Mouse (Mus musculus) neural tube, embryonic 12.5 days (tissue): ENCODE results near the gene Arhgap35. TPM values are rescaled to one million over a fixed set of nuclear protein-coding genes. Genes with fewer than 3 reads are reported as not detected.

Experiments used
- ATAC-seq: fragments of 200-750 bp; cut with Nextera tagmentation; 2 replicates; pipeline ENCODE4 v1.8.0; 2017; ENCODE audit warnings: low read depth, mild to moderate bottlenecking, moderate TSS enrichment, moderate library complexity; ENCODE audit not compliant: low FRiP score
- H3K27ac ChIP-seq: fragments of 300-500 bp; sonication (generic); 2 replicates; pipeline ENCODE4 v1.5.1; 2016
- H3K27me3 ChIP-seq: fragments of 300-500 bp; sonication (generic); replicated peaks from 2 replicates; pipeline ENCODE4 v1.6.1; 2016; ENCODE audit warnings: mild to moderate bottlenecking
- H3K36me3 ChIP-seq: fragments of 300-500 bp; sonication (generic); 2 replicates; pipeline ENCODE4 v1.6.1; 2016; ENCODE audit warnings: mild to moderate bottlenecking
- H3K4me1 ChIP-seq: fragments of 300-500 bp; sonication (generic); 2 replicates; pipeline ENCODE4 v1.6.1; 2016
- H3K4me2 ChIP-seq: fragments of 300-500 bp; sonication (generic); replicated peaks from 2 replicates; pipeline ENCODE4 v1.6.1; 2016; ENCODE audit warnings: mild to moderate bottlenecking
- H3K4me3 ChIP-seq: fragments of 300-500 bp; sonication (generic); 2 replicates; pipeline ENCODE4 v1.5.1; 2016
- H3K9ac ChIP-seq: fragments of 300-500 bp; sonication (generic); 2 replicates; pipeline ENCODE4 v1.6.1; 2016; ENCODE audit warnings: mild to moderate bottlenecking
- H3K9me3 ChIP-seq: fragments of 300-500 bp; sonication (generic); 2 replicates; pipeline ENCODE4 v1.6.1; 2016; ENCODE audit warnings: mild to moderate bottlenecking
- WGBS: fragments of 180-500 bp; shearing (Covaris S2); methylation state at CpG from one replicate; pipeline ENCODE4 v1.1.7; 2016; 5-methylcytosine and 5-hydroxymethylcytosine counted together
- polyA plus RNA-seq: library from polyadenylated mRNA; unstranded; fragments of >200 nt; fragmentation: Nextera tagmentation; extraction: Ambion mirVana; gene quantifications from 2 replicates; pipeline ENCODE4 v1.2.1, GENCODE M21; 2016

Arhgap35 gene
- polyA plus RNA-seq, 1 experiment from 2014 or later: 36.8 TPM

GRCm38 (mm10) chr7:16456289-16456688 lies 158.5 kb downstream of the Arhgap35 start:
- ATAC-seq: no peak
- no peaks in the 10 kb centered on the region; the same call in 1 of the 2 replicates for H3K9me3 ChIP-seq
- 0 out of 2 replicates have a peak, but pooled peaks cover 8% of the 10 kb centered on the region for H3K27me3 ChIP-seq
- peaks cover 15% of the 10 kb centered on the region; the same call in 1 of the 2 replicates for H3K4me1 ChIP-seq
- no peak overlapping the region for H3K9ac ChIP-seq
- H3K27ac ChIP-seq: no peak overlapping the region
- H3K4me2 ChIP-seq: no peak overlapping the region
- peaks cover 8% of the 10 kb centered on the region for H3K36me3 ChIP-seq
- WGBS: 87% methylated on average over 5 of the region's 5 CpGs
- H3K4me3 ChIP-seq: no peak overlapping the region

- H3K9ac ChIP-seq: no peak overlapping the region
- ATAC-seq: no peak
- H3K36me3 ChIP-seq: peaks cover 8% of the 10 kb centered on the region
- no peaks in the 10 kb centered on the region; the same call in 1 of the 2 replicates for H3K9me3 ChIP-seq
- no peaks in the 10 kb centered on the region for H3K27me3 ChIP-seq
- peaks cover 10% of the 10 kb centered on the region; the same call in 1 of the 2 replicates for H3K4me1 ChIP-seq
- no peak overlapping the region for H3K4me2 ChIP-seq
- no peak overlapping the region for H3K27ac ChIP-seq
- H3K4me3 ChIP-seq: no peak overlapping the region
- WGBS: 97% methylated on average over 14 of the region's 14 CpGs
These were observed 159.8 kb downstream of the Arhgap35 start for GRCm38 (mm10) chr7:16455016-16455415.

- Histone ChIP-seq H3K27me3 (no peaks in the 10 kb centered on the region), H3K27ac (peak overlapping the region; percentile 32; the same call in 1 of the 2 replicates)
- WGBS: under 1% methylated on average over 23 of the region's 23 CpGs
These were observed 161.6 kb downstream of the Arhgap35 start for GRCm38 (mm10) chr7:16453118-16453711.

GRCm38 (mm10) chr7:16452587-16453073 lies 162.2 kb downstream of the Arhgap35 start, which contains the start of gene Tmem160:
TSS of gene Tmem160 (plus strand) at chr7:16452779.
- Histone ChIP-seq H3K4me2 (peak within 1 kb of the TSS; percentile 93), H3K9me3 (no peaks in the 10 kb centered on the region), H3K36me3 (peaks cover 5% of the 10 kb centered on the region), H3K9ac (peak within 1 kb of the TSS; percentile 66), H3K4me3 (peak within 1 kb of the TSS; percentile 63), H3K4me1 (peaks cover 10% of the 10 kb centered on the region; the same call in 1 of the 2 replicates), H3K27ac (peak within 1 kb of the TSS; percentile 32; the same call in 1 of the 2 replicates), H3K27me3 (no peaks in the 10 kb centered on the region)
- peak; percentile 97 for ATAC-seq
- 1% methylated on average over 30 of the region's 30 CpGs for WGBS

More at GRCm38 (mm10) chr7:16453118-16453711, 161.6 kb downstream of the Arhgap35 start:
- no peaks in the 10 kb centered on the region for H3K9me3 ChIP-seq
- H3K4me2 ChIP-seq: peak overlapping the region; percentile 93
- peaks cover 10% of the 10 kb centered on the region; the same call in 1 of the 2 replicates for H3K4me1 ChIP-seq
- peak overlapping the region; percentile 63 for H3K4me3 ChIP-seq
- peak overlapping the region; percentile 66 for H3K9ac ChIP-seq
- ATAC-seq: peak; percentile 83
- peaks cover 5% of the 10 kb centered on the region for H3K36me3 ChIP-seq

- 87% methylated on average over 6 of the region's 6 CpGs for WGBS
- H3K4me2 ChIP-seq: no peak overlapping the region
These were observed 163.1 kb downstream of the Arhgap35 start for GRCm38 (mm10) chr7:16451656-16452055.

More at GRCm38 (mm10) chr7:16451656-16452055, 163.1 kb downstream of the Arhgap35 start:
- Histone ChIP-seq H3K27ac (no peak overlapping the region), H3K27me3 (no peaks in the 10 kb centered on the region), H3K36me3 (peaks cover 5% of the 10 kb centered on the region), H3K4me3 (no peak overlapping the region), H3K9me3 (no peaks in the 10 kb centered on the region), H3K4me1 (peaks cover 10% of the 10 kb centered on the region; the same call in 1 of the 2 replicates), H3K9ac (no peak overlapping the region)
- no peak for ATAC-seq

Other genes with a start within 250 kb of the Arhgap35 start
- gene Sae1, start 227.2 kb downstream of the Arhgap35 start, polyA plus RNA-seq: 321 and 328 TPM in 2 replicates
- 26.6 and 27.8 TPM in 2 replicates for gene Zc3h4, start 214.1 kb downstream of the Arhgap35 start, polyA plus RNA-seq
- 58.5 and 66.6 TPM in 2 replicates for gene Tmem160, start 162.2 kb downstream of the Arhgap35 start, polyA plus RNA-seq
- gene Npas1, start 137.3 kb downstream of the Arhgap35 start, polyA plus RNA-seq: 1.0 and 1.4 TPM in 2 replicates
- gene Ceacam15, start 60.7 kb upstream of the Arhgap35 start, polyA plus RNA-seq: not detected in 2 replicates
- not detected in 2 replicates for gene Ceacam9, start 106.9 kb upstream of the Arhgap35 start, polyA plus RNA-seq
- gene Ap2s1, start 123.4 kb upstream of the Arhgap35 start, polyA plus RNA-seq: 286 and 298 TPM in 2 replicates
- 17.8 and 18.9 TPM in 2 replicates for gene Slc1a5, start 166.3 kb upstream of the Arhgap35 start, polyA plus RNA-seq
- gene Strn4, start 200.9 kb upstream of the Arhgap35 start, polyA plus RNA-seq: 170 and 172 TPM in 2 replicates
- 35.7 and 36.2 TPM in 2 replicates for gene Fkrp, start 201.7 kb upstream of the Arhgap35 start, polyA plus RNA-seq
- 9.5 and 10.4 TPM in 2 replicates for gene Prkd2, start 227.9 kb upstream of the Arhgap35 start, polyA plus RNA-seq